Mouse (Mus musculus) MEL (cell line): ENCODE measurements around the gene Rab24. TPM values are rescaled to one million over a fixed set of nuclear protein-coding genes. Genes with fewer than 3 reads are reported as not detected.

Source experiments
- DNase-seq: peaks from one replicate; pipeline ENCODE4 v3.0.0; 2011; ENCODE audit warnings: low read depth, low spot score
- H3K27ac ChIP-seq: 2 replicates; pipeline ENCODE4 v1.5.1; 2012; ENCODE audit warnings: low read depth, mild to moderate bottlenecking, control low read depth, low read length, moderate library complexity; ENCODE audit not compliant: control insufficient read depth
- H3K27me3 ChIP-seq, 2 experiments: fragments of 150-350 bp in 1 of 2; sonication (generic) in 1 of 2; 2 replicates each; pipeline ENCODE4 v1.6.1; 2012; ENCODE audit warnings: low read length in 2 of 2, mild to moderate bottlenecking in 2 of 2, improper control_type of control experiment in 1 of 2, moderate library complexity in 1 of 2; ENCODE audit not compliant: insufficient read depth in 2 of 2, control insufficient read depth in 1 of 2
- H3K36me3 ChIP-seq, 2 experiments: 2 replicates each; pipeline ENCODE4 v1.6.1; 2012 to 2014; ENCODE audit warnings: low read length in 2 of 2, improper control_type of control experiment in 1 of 2, inconsistent platforms in 1 of 2, mild to moderate bottlenecking in 1 of 2; ENCODE audit not compliant: insufficient read depth in 2 of 2, control insufficient read depth in 1 of 2
- H3K4me1 ChIP-seq, 2 experiments: fragments of 150-350 bp in 1 of 2; sonication (generic) in 1 of 2; 2 replicates each; pipeline ENCODE4 v1.6.1; 2012; ENCODE audit warnings: low read length in 2 of 2, improper control_type of control experiment in 1 of 2, mild to moderate bottlenecking in 1 of 2; ENCODE audit not compliant: insufficient read depth in 2 of 2, control insufficient read depth in 1 of 2
- H3K4me3 ChIP-seq, 2 experiments: fragments of 150-350 bp in 1 of 2; sonication (generic) in 1 of 2; 2 replicates each; pipeline ENCODE4 v1.5.1; 2012; ENCODE audit warnings: low read depth in 2 of 2, low read length in 2 of 2, mild to moderate bottlenecking in 2 of 2, moderate library complexity in 2 of 2, control low read depth in 1 of 2, improper control_type of control experiment in 1 of 2; ENCODE audit not compliant: control insufficient read depth in 1 of 2, insufficient read depth in 1 of 2
- H3K79me2 ChIP-seq: 2 replicates; pipeline ENCODE4 v1.6.1; 2012; ENCODE audit warnings: mild to moderate bottlenecking, low read length, moderate library complexity; ENCODE audit not compliant: control insufficient read depth, poor library complexity, insufficient read depth
- H3K9ac ChIP-seq: 2 replicates; pipeline ENCODE4 v1.6.1; 2012; ENCODE audit warnings: low read depth, mild to moderate bottlenecking, control low read depth, low read length, moderate library complexity; ENCODE audit not compliant: control insufficient read depth, poor library complexity, severe bottlenecking
- H3K9me3 ChIP-seq: fragments of 150-350 bp; sonication (generic); replicated peaks from 2 replicates; pipeline ENCODE4 v1.6.1; 2012; ENCODE audit warnings: mild to moderate bottlenecking, low read length, improper control_type of control experiment, moderate library complexity; ENCODE audit not compliant: insufficient read depth
- BHLHE40 ChIP-seq: IDR thresholded peaks from 2 replicates; pipeline ENCODE4 v1.6.1; 2012; ENCODE audit warnings: low read depth, mild to moderate bottlenecking, inconsistent platforms, low read length, improper control_type of control experiment, borderline replicate concordance
- CTCF ChIP-seq, 3 experiments: IDR thresholded peaks in 2 of 3; conservative IDR thresholded peaks in 1 of 3; 2 replicates each; pipeline ENCODE4 v1.5.1; 2011 to 2012; ENCODE audit warnings: low read length in 3 of 3, low read depth in 2 of 3, mild to moderate bottlenecking in 2 of 3, improper control_type of control experiment in 1 of 3, inconsistent platforms in 1 of 3, mixed read lengths in 1 of 3, moderate library complexity in 1 of 3; ENCODE audit not compliant: control insufficient read depth in 1 of 3, insufficient read depth in 1 of 3, poor library complexity in 1 of 3, severe bottlenecking in 1 of 3
- MAFK ChIP-seq: IDR thresholded peaks from 2 replicates; pipeline ENCODE4 v1.6.1; 2011; ENCODE audit warnings: low read depth, mild to moderate bottlenecking, low read length, improper control_type of control experiment, borderline replicate concordance
- MAZ ChIP-seq: IDR thresholded peaks from 2 replicates; pipeline ENCODE4 v1.6.1; 2012; ENCODE audit warnings: low read depth, mild to moderate bottlenecking, inconsistent platforms, low read length, improper control_type of control experiment
- MXI1 ChIP-seq: IDR thresholded peaks from 2 replicates; pipeline ENCODE4 v1.6.1; 2011; ENCODE audit warnings: mild to moderate bottlenecking, low read depth, low read length, improper control_type of control experiment
- NELFE ChIP-seq: IDR thresholded peaks from 2 replicates; pipeline ENCODE4 v1.6.1; 2011; ENCODE audit warnings: low read depth, low read length, improper control_type of control experiment
- NRF1 ChIP-seq: IDR thresholded peaks from 2 replicates; pipeline ENCODE4 v1.6.1; 2014; ENCODE audit warnings: low read depth, mild to moderate bottlenecking, inconsistent platforms, low read length, improper control_type of control experiment, moderate library complexity; ENCODE audit not compliant: poor library complexity, insufficient read depth, severe bottlenecking
- POLR2AphosphoS5 ChIP-seq: IDR thresholded peaks from 2 replicates; pipeline ENCODE4 v1.6.1; 2012; ENCODE audit warnings: low read depth, borderline replicate concordance, mild to moderate bottlenecking, inconsistent platforms, low read length, moderate library complexity, mixed read lengths
- RAD21 ChIP-seq: IDR thresholded peaks from 2 replicates; pipeline ENCODE4 v1.6.1; 2011; ENCODE audit warnings: mild to moderate bottlenecking, low read depth, low read length, improper control_type of control experiment
- SIN3A ChIP-seq: IDR thresholded peaks from 2 replicates; pipeline ENCODE4 v1.6.1; 2012; ENCODE audit warnings: low read length, improper control_type of control experiment, inconsistent platforms
- SMC3 ChIP-seq: IDR thresholded peaks from 2 replicates; pipeline ENCODE4 v1.6.1; 2011; ENCODE audit warnings: low read depth, low read length, improper control_type of control experiment
- TCF12 ChIP-seq: IDR thresholded peaks from 2 replicates; pipeline ENCODE4 v1.6.1; 2014; ENCODE audit warnings: low read depth, mild to moderate bottlenecking, inconsistent platforms, low read length, improper control_type of control experiment, moderate library complexity
- UBTF ChIP-seq: IDR thresholded peaks from 2 replicates; pipeline ENCODE4 v1.6.1; 2012; ENCODE audit warnings: low read depth, mild to moderate bottlenecking, inconsistent platforms, low read length, improper control_type of control experiment, moderate library complexity, borderline replicate concordance; ENCODE audit not compliant: insufficient read depth
- polyA plus RNA-seq, 2 experiments: library from polyadenylated mRNA; stranded (reverse) in 1 of 2; unstranded in 1 of 2; fragments of >175 nt in 1 of 2; fragments of >200 nt in 1 of 2; gene quantifications; 2 replicates each; pipeline versions ENCODE4 v1.2.1 to v1.2.4; 2012; ENCODE audit warnings: low replicate concordance in 2 of 2, low read depth in 1 of 2; ENCODE audit not compliant: insufficient read length in 2 of 2, insufficient read depth in 1 of 2, missing spikeins in 1 of 2
- total RNA-seq: library from RNA; depleted of rRNA; stranded (reverse); fragments of 300-350 nt; gene quantifications from 2 replicates; pipeline ENCODE4 v1.2.3, GENCODE M21; 2012

Gene Rab24
- total and polyA plus RNA-seq, 3 experiments = 71.0 to 75.8 TPM; not detected in 1

- H3K9me3 ChIP-seq = no peaks in the 10 kb centered on the region
- peak overlapping the region; percentile 51 for H3K27ac ChIP-seq
- peaks cover 32% of the 10 kb centered on the region for H3K79me2 ChIP-seq
- peak; percentile 68 for DNase-seq
- peaks cover 4 to 11% of the 10 kb centered on the region in 2 experiments; a peak in 3 of 4 replicates for H3K36me3 ChIP-seq
- TF ChIP-seq NELFE (no peak), SMC3 (peak; percentile 38), CTCF (IDR thresholded peaks at IDR 0.05 in 2 of 3, conservative IDR thresholded peaks at IDR 0.05 in 1 of 3; ENCODE audit: control insufficient read depth in 1 of 3, insufficient read depth in 1 of 3, low read depth in 2 of 3, low read length in 3 of 3, poor library complexity in 1 of 3, severe bottlenecking in 1 of 3) (peak; percentile 19 to 61 (median 43); a peak in 5 of 6 replicates), MXI1 (peak; percentile 38; the same call in 1 of the 2 replicates), BHLHE40 (no peak; the same call in 1 of the 2 replicates), SIN3A (peak; percentile 21), UBTF (no peak), MAFK (no peak), RAD21 (peak; percentile 15), TCF12 (0 out of 2 replicates have a peak, but pooled peaks have one; percentile 3), POLR2AphosphoS5 (no peak)
- H3K9ac ChIP-seq = peak overlapping the region; percentile 87
- peaks cover 0 to 18% of the 10 kb centered on the region in 2 experiments; a peak in 2 of 4 replicates for H3K4me1 ChIP-seq
- H3K4me3 ChIP-seq = peak overlapping the region; percentile 95 to 99
- H3K27me3 ChIP-seq = no peaks in the 10 kb centered on the region
Observed at GRCm38 (mm10) chr13:55322130-55322825, 532 bp upstream of the Rab24 start.

- Histone ChIP-seq H3K36me3 (peaks cover 4 to 11% of the 10 kb centered on the region in 2 experiments; a peak in 3 of 4 replicates), H3K4me1 (peaks cover 0 to 15% of the 10 kb centered on the region in 2 experiments; a peak in 2 of 4 replicates), H3K9me3 (no peaks in the 10 kb centered on the region), H3K4me3 (peak within 1 kb of the TSS; percentile 86 to 95), H3K27me3 (no peaks in the 10 kb centered on the region), H3K79me2 (peaks cover 32% of the 10 kb centered on the region), H3K9ac (peak within 1 kb of the TSS; percentile 96), H3K27ac (peak within 1 kb of the TSS; percentile 29)
- no peak for TF ChIP-seq MAZ
- no peak for TF ChIP-seq NRF1
- TF ChIP-seq BHLHE40 = no peak
- DNase-seq = no peak
Observed at GRCm38 (mm10) chr13:55319931-55320533, 1.7 kb downstream of the Rab24 start, which contains the start of gene Prelid1. Prelid1 (plus strand) TSS chr13:55320500.
